Comparison of ENCODE assay signal across 19 mouse cellular contexts in the genomic region with DNA sequence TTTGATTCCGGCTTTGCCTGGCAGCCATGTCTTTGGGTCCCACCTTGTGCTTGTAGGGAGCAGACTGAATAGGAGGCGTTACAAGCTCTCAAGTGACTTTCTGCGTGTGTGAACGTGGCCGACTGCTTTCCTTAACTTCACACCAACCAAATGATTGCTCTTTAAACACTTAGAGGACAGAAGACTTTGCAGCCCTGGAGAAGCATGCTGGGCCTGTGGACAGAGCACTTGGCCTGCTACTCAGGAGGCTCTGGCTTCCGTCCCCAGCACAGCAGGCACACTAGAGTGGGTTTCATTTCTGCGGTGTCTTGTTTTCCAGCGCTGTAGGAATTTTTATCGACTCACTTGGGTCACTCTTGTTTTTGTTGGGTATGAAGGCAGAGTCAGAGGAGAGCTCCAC. TPM values are rescaled to one million over a fixed set of nuclear protein-coding genes. Genes with fewer than 3 reads are reported as not detected.
A peak's percentile ranks its signal among the peaks of the same experiment; 100 is the strongest.
DNase-seq lines count a peak whose midpoint lies in the region; ATAC-seq and TF ChIP-seq lines count a peak whose summit lies in the region.
"Had no signal": no experiment of that assay in that cellular context is flagged by ENCODE, and none has a peak within 500 bp of the region (broad histone marks: within the 10 kb centered on the region; RNA-seq: fewer than 3 reads in every experiment).

No protein-coding gene starts in this region.

- no peak for TF ChIP-seq CTCF in kidney, adult 2 months (conservative IDR thresholded peaks at IDR 0.05; ENCODE audit: insufficient read depth, insufficient read length, low read depth, low read length)

- WGBS in heart, embryonic 11.5 days (ENCODE audit: insufficient replicate concordance) = 48% methylated on average over 9 of the region's 9 CpGs
- 42% methylated on average over 9 of the region's 9 CpGs for WGBS in kidney, adult 2 months

- peaks cover 6% of the 10 kb centered on the region; the same call in 1 of the 2 replicates for H3K36me3 ChIP-seq in heart, embryonic 11.5 days (ENCODE audit: control insufficient read depth, insufficient read depth, low read length)
- no peaks in the 10 kb centered on the region; the same call in 1 of the 2 replicates for H3K36me3 ChIP-seq in kidney, adult 2 months (ENCODE audit: control insufficient read depth, insufficient read depth, low read length)

- TF ChIP-seq POLR2A in kidney, adult 2 months (IDR thresholded peaks at IDR 0.05; ENCODE audit: low read depth, low read length) = no peak

- ATAC-seq in heart, embryonic 11.5 days (replicated peaks; ENCODE audit: insufficient number of reproducible peaks, low FRiP score, low TSS enrichment) = no peak
- ATAC-seq: forebrain, embryonic 14.5 days; liver, postnatal 0 days; midbrain, embryonic 15.5 days had no signal

- H3K4me2 ChIP-seq in heart, embryonic 11.5 days = peak overlapping the region; percentile 18; the same call in 1 of the 2 replicates
- H3K4me2 ChIP-seq: embryonic facial prominence, embryonic 13.5 days; midbrain, embryonic 15.5 days; neural tube, embryonic 15.5 days; stomach, embryonic 15.5 days had no signal

- intact Hi-C loops in heart, postnatal 25 days (cut with DNase I) = no loop called here

- no peaks in the 10 kb centered on the region for H3K27me3 ChIP-seq in heart, embryonic 11.5 days (ENCODE audit: control insufficient read depth, insufficient read depth, low read length)
- no peaks in the 10 kb centered on the region for H3K27me3 ChIP-seq in kidney, adult 2 months (replicated peaks; ENCODE audit: control insufficient read depth, insufficient read depth, low read length)
- H3K27me3 ChIP-seq: CH12.LX; embryonic facial prominence, embryonic 13.5 days; midbrain, embryonic 15.5 days; neural tube, embryonic 15.5 days; stomach, embryonic 15.5 days had no signal

- no peak overlapping the region for H3K4me3 ChIP-seq in heart, embryonic 11.5 days (ENCODE audit: low read depth, low read length)
- H3K4me3 ChIP-seq in kidney, adult 2 months (ENCODE audit: insufficient read depth, low read depth, low read length) = no peak overlapping the region
- H3K4me3 ChIP-seq: embryonic facial prominence, embryonic 13.5 days; midbrain, embryonic 15.5 days; neural tube, embryonic 15.5 days; stomach, embryonic 15.5 days had no signal

- H3K4me1 ChIP-seq in heart, embryonic 11.5 days (ENCODE audit: control insufficient read depth, insufficient read depth, low read length) = peaks cover 49% of the 10 kb centered on the region
- peaks cover 35% of the 10 kb centered on the region for H3K4me1 ChIP-seq in kidney, adult 2 months (ENCODE audit: control insufficient read depth, insufficient read depth, low read length)

- no peak for DNase-seq in heart, postnatal 25 days (ENCODE audit: low spot score)
- DNase-seq in kidney, adult 2 months = no peak
- no peak for DNase-seq in kidney, adult 11 months
- DNase-seq in ZHBTc4 (ENCODE audit: low read depth, low spot score) = peak; percentile 17
- peak; percentile 22 for DNase-seq in lung, postnatal 14 days
- no peak for DNase-seq in gastrocnemius, adult 8-10 months (ENCODE audit: low spot score in 2 of 2)
- DNase-seq: adrenal gland, adult 2 months; cerebellum, adult 9-10 months; gastrocnemius, postnatal 25 days; kidney, postnatal 25 days; liver, postnatal 0 days; right cerebral cortex, postnatal 14 days had no signal

- 0 out of 2 replicates have a peak overlapping the region, but pooled peaks have one; percentile 6 for H3K9ac ChIP-seq in heart, embryonic 11.5 days (ENCODE audit: low read depth, low read length)
- H3K9ac ChIP-seq: embryonic facial prominence, embryonic 13.5 days; liver, postnatal 0 days; midbrain, embryonic 15.5 days; neural tube, embryonic 15.5 days; stomach, embryonic 15.5 days had no signal

- H3K27ac ChIP-seq in heart, embryonic 11.5 days (ENCODE audit: low read depth, low read length) = peak overlapping the region; percentile 17; the same call in 1 of the 2 replicates
- peak overlapping the region; percentile 18; the same call in 1 of the 2 replicates for H3K27ac ChIP-seq in kidney, adult 2 months (ENCODE audit: insufficient read depth, low read depth, low read length)
- H3K27ac ChIP-seq: embryonic facial prominence, embryonic 13.5 days; midbrain, embryonic 15.5 days; neural tube, embryonic 15.5 days; stomach, embryonic 15.5 days had no signal

- no peaks in the 10 kb centered on the region for H3K9me3 ChIP-seq in heart, embryonic 11.5 days (replicated peaks; ENCODE audit: control insufficient read depth, low read length)
- H3K9me3 ChIP-seq: embryonic facial prominence, embryonic 13.5 days; midbrain, embryonic 15.5 days; neural tube, embryonic 15.5 days; stomach, embryonic 15.5 days had no signal

RNA-seq across cellular contexts. Expression of gene Bri3, which starts 18.8 kb away (rescaled TPM):
- 108 and 110 TPM in 2 replicates for polyA plus RNA-seq in heart, embryonic 11.5 days (2014; fragmentation: Nextera tagmentation; extraction: Ambion mirVana)
- 100 to 1,000 TPM; 114 to 130 TPM for total RNA-seq in heart, postnatal 25 days (2021)
- polyA plus RNA-seq in kidney, adult 2 months (2012; rRNA removed) = 190 and 242 TPM in 2 replicates
- total RNA-seq in gastrocnemius, adult 8-10 months (2022) = 10 to 100 TPM; 35.7 to 43.3 (median 40.9) TPM

RNA-seq across cellular contexts. Expression of gene Tecpr1, which starts 39.7 kb away (rescaled TPM):
- polyA plus RNA-seq in heart, embryonic 11.5 days (2014; fragmentation: Nextera tagmentation; extraction: Ambion mirVana) = 12.1 and 13.2 TPM in 2 replicates
- 10 to 100 TPM; 23.0 to 24.9 TPM for total RNA-seq in heart, postnatal 25 days (2021)
- polyA plus RNA-seq in kidney, adult 2 months (2012; rRNA removed) = 35.6 and 36.6 TPM in 2 replicates
- total RNA-seq in gastrocnemius, adult 8-10 months (2022) = 10 to 100 TPM; 15.1 to 16.4 (median 15.7) TPM

Comparison
In these comparisons a context has a peak if more than half of its experiments do, and no peak if none do; other contexts are left out.
1. DNase-seq: peak in ZHBTc4 (single experiment) and lung, postnatal 14 days (single experiment); none in heart, postnatal 25 days (single experiment), kidney, adult 2 months (single experiment), kidney, adult 11 months (single experiment) and gastrocnemius, adult 8-10 months (0 of 2).